Mouse (Mus musculus) E14TG2a.4 (cell line): ENCODE results near the gene Dpep2nb.

Source experiments
- CTCF ChIP-seq: conservative IDR thresholded peaks from 2 replicates; pipeline ENCODE4 v1.5.1; 2014; ENCODE audit warnings: low read length
- NANOG ChIP-seq: IDR thresholded peaks from 2 replicates; pipeline ENCODE4 v1.6.1; 2014; ENCODE audit warnings: borderline replicate concordance, low read length, mixed read lengths

DNA sequence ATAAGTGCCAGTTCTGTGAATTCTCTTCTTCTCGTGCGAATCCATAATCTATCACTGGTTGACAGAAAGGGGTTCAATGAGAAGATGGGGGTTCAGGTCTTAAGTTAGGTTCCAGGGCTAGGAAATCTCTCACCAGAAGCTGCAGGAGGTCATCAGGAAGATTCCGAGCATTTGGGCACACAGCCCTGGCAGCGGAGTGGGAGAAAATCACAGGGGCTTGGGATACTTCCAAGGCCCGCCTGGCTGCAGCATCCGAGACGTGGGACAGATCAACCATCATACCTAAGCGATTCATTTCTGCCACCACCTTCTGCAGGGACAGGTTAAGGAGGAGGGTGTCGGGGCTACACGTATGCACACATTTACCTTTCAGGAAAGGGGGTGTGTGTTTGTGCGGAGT, 17.2 kb downstream of the Dpep2nb start:
- no peak for TF ChIP-seq CTCF
- no peak for TF ChIP-seq NANOG
